Mouse (Mus musculus) liver, adult 2 months (tissue): ENCODE data around the gene Rabl3.

Experiments used
- CTCF ChIP-seq: fragments of 200-500 bp; IDR thresholded peaks from 2 replicates; pipeline ENCODE4 v1.5.1; 2011; ENCODE audit warnings: low read depth, low read length, control low read depth
- POLR2A ChIP-seq: fragments of 200-500 bp; IDR thresholded peaks from 2 replicates; pipeline ENCODE4 v1.6.1; 2011; ENCODE audit warnings: low read length, control low read depth; ENCODE audit not compliant: insufficient read depth; ENCODE audit errors: extremely low read depth

DNA sequence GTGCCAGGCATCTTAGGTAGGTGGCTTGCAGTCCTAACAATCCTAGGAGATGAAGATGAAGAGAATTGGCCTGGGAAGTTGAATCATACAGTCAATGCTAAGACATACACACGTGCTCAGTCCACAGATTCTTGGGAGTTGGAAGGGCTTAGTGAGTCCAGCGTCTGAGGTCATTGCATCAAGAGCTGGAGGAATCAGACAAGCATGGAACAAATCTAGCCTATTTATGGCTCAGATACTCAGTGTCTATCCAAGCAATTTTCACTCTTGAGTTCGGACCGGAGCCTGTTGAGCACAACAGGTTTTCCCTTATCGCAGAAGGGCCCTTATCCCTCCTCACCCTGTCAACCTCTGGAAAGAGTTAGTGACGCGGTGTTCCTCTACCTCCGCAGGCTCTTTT lies 51.9 kb downstream of the Rabl3 start:
- TF ChIP-seq CTCF, result no peak
- no peak for TF ChIP-seq POLR2A
